Mouse (Mus musculus): ENCODE data around the gene Adh6b. TPM values are rescaled to one million over a fixed set of nuclear protein-coding genes. Genes with fewer than 3 reads are reported as not detected.

Gene Adh6b
- polyA plus RNA-seq, 1 experiment, result 0.05 TPM

- TF ChIP-seq CTCF (IDR thresholded peaks at IDR 0.05; ENCODE audit: borderline replicate concordance, control insufficient read depth, extremely low read depth, insufficient read depth, low read length, poor library complexity) (no peak), POLR2A (IDR thresholded peaks at IDR 0.05; ENCODE audit: control insufficient read depth, extremely low read depth, insufficient read depth, low read length, poor library complexity) (no peak)
- H3K36me3 ChIP-seq (ENCODE audit: control insufficient read depth, insufficient read depth, low read length), result no peaks in the 10 kb centered on the region
- no peak overlapping the region for H3K4me3 ChIP-seq (ENCODE audit: control insufficient read depth, insufficient read depth, low read length)
- H3K27ac ChIP-seq (ENCODE audit: control insufficient read depth, insufficient read depth, low read length), result no peak overlapping the region
- 96% methylated on average over 17 of the region's 17 CpGs for WGBS
- no peaks in the 10 kb centered on the region for H3K27me3 ChIP-seq (ENCODE audit: control insufficient read depth, insufficient read depth, low read length)
- no peaks in the 10 kb centered on the region for H3K4me1 ChIP-seq (replicated peaks; ENCODE audit: control insufficient read depth, insufficient read depth, low read length)
- DNase-seq, result no peak
Measured at GRCm38 (mm10) chr3:138325001-138325400, 16.6 kb upstream of the Adh6b start.

DNA sequence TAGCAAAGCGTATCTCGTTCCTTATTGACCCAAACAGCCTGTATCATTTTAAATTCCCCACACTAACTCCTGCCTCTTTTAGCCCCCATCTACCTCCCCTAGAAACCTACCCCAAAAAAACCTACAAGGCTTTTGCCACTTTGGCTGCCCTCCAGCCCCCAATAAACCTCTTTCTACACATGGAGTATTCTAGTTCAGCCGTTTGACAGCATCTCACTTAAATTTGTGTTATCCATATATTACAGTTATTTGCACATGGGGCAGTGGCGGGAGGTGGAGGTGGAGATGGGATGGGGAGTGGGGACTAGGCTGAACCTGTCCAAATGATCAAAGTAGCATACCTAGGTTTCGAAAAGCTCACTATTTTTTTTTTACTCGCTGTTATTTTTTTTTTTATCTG, 16.1 kb upstream of the Adh6b start:
- H3K4me1 ChIP-seq (replicated peaks; ENCODE audit: control insufficient read depth, insufficient read depth, low read length), result no peaks in the 10 kb centered on the region
- no peak overlapping the region for H3K27ac ChIP-seq (ENCODE audit: control insufficient read depth, insufficient read depth, low read length)
- H3K4me3 ChIP-seq (ENCODE audit: control insufficient read depth, insufficient read depth, low read length), result no peak overlapping the region
- DNase-seq, result no peak
- TF ChIP-seq POLR2A (IDR thresholded peaks at IDR 0.05; ENCODE audit: control insufficient read depth, extremely low read depth, insufficient read depth, low read length, poor library complexity) (no peak), CTCF (IDR thresholded peaks at IDR 0.05; ENCODE audit: borderline replicate concordance, control insufficient read depth, extremely low read depth, insufficient read depth, low read length, poor library complexity) (no peak)
- no peaks in the 10 kb centered on the region for H3K27me3 ChIP-seq (ENCODE audit: control insufficient read depth, insufficient read depth, low read length)
- no peaks in the 10 kb centered on the region for H3K36me3 ChIP-seq (ENCODE audit: control insufficient read depth, insufficient read depth, low read length)
- WGBS, result 94% methylated on average over 6 of the region's 6 CpGs

- H3K27me3 ChIP-seq (ENCODE audit: control insufficient read depth, insufficient read depth, low read length), result no peaks in the 10 kb centered on the region
- H3K36me3 ChIP-seq (ENCODE audit: control insufficient read depth, insufficient read depth, low read length), result no peaks in the 10 kb centered on the region
- no peaks in the 10 kb centered on the region for H3K4me1 ChIP-seq (replicated peaks; ENCODE audit: control insufficient read depth, insufficient read depth, low read length)
- H3K4me3 ChIP-seq (ENCODE audit: control insufficient read depth, insufficient read depth, low read length), result no peak overlapping the region
- no peak for DNase-seq
- TF ChIP-seq CTCF (IDR thresholded peaks at IDR 0.05; ENCODE audit: borderline replicate concordance, control insufficient read depth, extremely low read depth, insufficient read depth, low read length, poor library complexity), result no peak
- TF ChIP-seq POLR2A (IDR thresholded peaks at IDR 0.05; ENCODE audit: control insufficient read depth, extremely low read depth, insufficient read depth, low read length, poor library complexity), result no peak
- H3K27ac ChIP-seq (ENCODE audit: control insufficient read depth, insufficient read depth, low read length), result no peak overlapping the region
- WGBS, result 77% methylated on average over 8 of the region's 8 CpGs
Measured at GRCm38 (mm10) chr3:138333910-138334309, 7.7 kb upstream of the Adh6b start.

DNA sequence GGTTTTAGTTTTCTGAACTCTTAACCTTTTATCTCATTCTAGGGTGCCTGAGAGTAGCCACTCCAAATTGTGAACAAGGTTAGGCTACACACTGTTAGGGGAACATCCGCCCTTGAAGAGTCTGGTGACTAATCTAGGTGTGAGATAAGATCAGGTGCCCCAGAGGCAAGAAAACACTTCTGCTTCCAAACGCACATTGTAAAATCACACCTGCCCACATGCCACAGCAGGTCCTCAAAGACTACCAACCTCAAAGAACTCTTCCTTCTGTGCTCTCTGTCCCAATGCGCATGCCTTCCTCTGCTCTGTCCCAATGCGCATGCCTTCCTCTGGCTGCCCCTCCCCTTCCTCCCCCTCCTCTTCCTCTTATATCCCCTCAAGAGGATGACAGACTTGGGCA, 7.3 kb upstream of the Adh6b start:
- H3K27ac ChIP-seq (ENCODE audit: control insufficient read depth, insufficient read depth, low read length), result no peak overlapping the region
- H3K36me3 ChIP-seq (ENCODE audit: control insufficient read depth, insufficient read depth, low read length), result no peaks in the 10 kb centered on the region
- DNase-seq, result no peak
- no peaks in the 10 kb centered on the region for H3K27me3 ChIP-seq (ENCODE audit: control insufficient read depth, insufficient read depth, low read length)
- WGBS, result 36% methylated on average over 4 of the region's 4 CpGs
- no peak overlapping the region for H3K4me3 ChIP-seq (ENCODE audit: control insufficient read depth, insufficient read depth, low read length)
- H3K4me1 ChIP-seq (replicated peaks; ENCODE audit: control insufficient read depth, insufficient read depth, low read length), result no peaks in the 10 kb centered on the region
- TF ChIP-seq CTCF (IDR thresholded peaks at IDR 0.05; ENCODE audit: borderline replicate concordance, control insufficient read depth, extremely low read depth, insufficient read depth, low read length, poor library complexity), result no peak
- TF ChIP-seq POLR2A (IDR thresholded peaks at IDR 0.05; ENCODE audit: control insufficient read depth, extremely low read depth, insufficient read depth, low read length, poor library complexity), result no peak

GRCm38 (mm10) chr3:138335566-138335965, 6.0 kb upstream of the Adh6b start:
- H3K27ac ChIP-seq (ENCODE audit: control insufficient read depth, insufficient read depth, low read length), result no peak overlapping the region
- 100% methylated on average over 1 of the region's 1 CpGs for WGBS
- DNase-seq, result no peak
- H3K4me3 ChIP-seq (ENCODE audit: control insufficient read depth, insufficient read depth, low read length), result no peak overlapping the region
- H3K36me3 ChIP-seq (ENCODE audit: control insufficient read depth, insufficient read depth, low read length), result no peaks in the 10 kb centered on the region
- no peak for TF ChIP-seq POLR2A (IDR thresholded peaks at IDR 0.05; ENCODE audit: control insufficient read depth, extremely low read depth, insufficient read depth, low read length, poor library complexity)
- TF ChIP-seq CTCF (IDR thresholded peaks at IDR 0.05; ENCODE audit: borderline replicate concordance, control insufficient read depth, extremely low read depth, insufficient read depth, low read length, poor library complexity), result no peak
- H3K27me3 ChIP-seq (ENCODE audit: control insufficient read depth, insufficient read depth, low read length), result no peaks in the 10 kb centered on the region
- H3K4me1 ChIP-seq (replicated peaks; ENCODE audit: control insufficient read depth, insufficient read depth, low read length), result no peaks in the 10 kb centered on the region

DNA sequence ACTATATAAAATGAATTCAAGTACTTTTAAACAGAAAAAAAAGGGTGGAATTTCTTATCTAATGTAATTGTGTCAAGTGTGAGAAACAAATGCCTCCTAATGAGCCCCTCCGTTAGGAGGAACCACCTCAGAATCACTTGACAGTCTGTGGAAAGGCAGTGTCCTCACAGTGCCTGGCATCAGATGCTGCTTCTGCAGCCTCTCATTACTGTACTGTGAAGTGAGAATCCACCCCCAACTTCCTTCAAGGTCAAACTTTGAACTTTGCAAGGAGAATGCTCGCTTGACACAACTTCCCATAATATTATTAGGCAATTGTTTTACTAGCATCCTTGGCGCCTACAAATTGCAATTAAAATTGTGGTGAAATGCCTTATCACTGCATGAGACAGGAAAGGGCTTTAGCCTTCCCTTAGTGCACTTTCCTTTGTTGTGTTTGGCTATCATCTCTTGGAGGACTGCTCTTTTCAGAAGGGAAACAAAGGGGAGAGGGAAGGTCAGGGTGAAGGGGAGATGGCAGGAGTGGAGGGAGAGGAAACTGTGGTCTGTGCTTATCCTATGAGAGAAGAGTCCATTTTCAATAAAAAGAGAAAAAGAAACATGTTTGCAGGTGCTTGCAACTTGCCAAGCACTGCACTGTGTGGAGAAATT, 5.3 kb upstream of the Adh6b start:
- no peak for TF ChIP-seq CTCF (IDR thresholded peaks at IDR 0.05; ENCODE audit: borderline replicate concordance, control insufficient read depth, extremely low read depth, insufficient read depth, low read length, poor library complexity)
- TF ChIP-seq POLR2A (IDR thresholded peaks at IDR 0.05; ENCODE audit: control insufficient read depth, extremely low read depth, insufficient read depth, low read length, poor library complexity), result no peak
- WGBS, result 67% methylated on average over 3 of the region's 3 CpGs
- Histone ChIP-seq H3K27ac (ENCODE audit: control insufficient read depth, insufficient read depth, low read length) (no peak overlapping the region), H3K4me1 (replicated peaks; ENCODE audit: control insufficient read depth, insufficient read depth, low read length) (no peaks in the 10 kb centered on the region), H3K4me3 (ENCODE audit: control insufficient read depth, insufficient read depth, low read length) (no peak overlapping the region), H3K36me3 (ENCODE audit: control insufficient read depth, insufficient read depth, low read length) (no peaks in the 10 kb centered on the region), H3K27me3 (ENCODE audit: control insufficient read depth, insufficient read depth, low read length) (no peaks in the 10 kb centered on the region)
- no peak for DNase-seq

- DNase-seq, result no peak
- Histone ChIP-seq H3K36me3 (ENCODE audit: control insufficient read depth, insufficient read depth, low read length) (no peaks in the 10 kb centered on the region), H3K4me1 (replicated peaks; ENCODE audit: control insufficient read depth, insufficient read depth, low read length) (no peaks in the 10 kb centered on the region), H3K27ac (ENCODE audit: control insufficient read depth, insufficient read depth, low read length) (no peak overlapping the region), H3K27me3 (ENCODE audit: control insufficient read depth, insufficient read depth, low read length) (no peaks in the 10 kb centered on the region), H3K4me3 (ENCODE audit: control insufficient read depth, insufficient read depth, low read length) (no peak overlapping the region)
- TF ChIP-seq POLR2A (IDR thresholded peaks at IDR 0.05; ENCODE audit: control insufficient read depth, extremely low read depth, insufficient read depth, low read length, poor library complexity) (no peak), CTCF (IDR thresholded peaks at IDR 0.05; ENCODE audit: borderline replicate concordance, control insufficient read depth, extremely low read depth, insufficient read depth, low read length, poor library complexity) (no peak)
- whole genome bisulfite sequencing, result 23% methylated on average over 3 of the region's 3 CpGs
Measured at GRCm38 (mm10) chr3:138347041-138347440, 5.5 kb downstream of the Adh6b start.

All from thymus, adult 2 months (tissue).